Mouse (Mus musculus) T-cell, adult 66 days (primary cell): ENCODE results near the gene Gm20765. TPM values are rescaled to one million over a fixed set of nuclear protein-coding genes. Genes with fewer than 3 reads are reported as not detected.

Experiments used
- total RNA-seq, 2 experiments: library from RNA; stranded (reverse); gene quantifications; 3 replicates in 1 of 2; 4 replicates in 1 of 2; pipeline ENCODE4 v1.2.4; 2023

The Gm20765 gene
- total RNA-seq: not detected

DNA sequence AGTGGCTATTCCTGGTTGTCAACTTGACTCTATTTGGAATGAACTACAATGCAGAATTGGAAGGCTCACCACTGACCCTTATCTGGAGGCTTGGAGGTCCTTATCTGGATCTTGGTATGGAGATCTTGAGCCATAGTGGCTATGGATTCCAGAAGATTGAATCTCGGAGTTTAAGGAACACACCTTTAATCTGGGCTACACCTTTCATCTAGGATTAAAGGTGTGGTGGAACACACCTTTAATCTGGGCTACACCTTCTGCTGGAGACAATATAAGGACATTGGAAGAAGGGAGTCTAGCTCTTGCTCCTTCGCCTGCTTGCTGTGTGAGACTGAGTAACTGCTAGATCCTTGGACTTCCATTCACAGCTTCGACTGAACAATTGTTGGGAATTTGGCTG lies at the start of gene Gm20765:
TSS of gene Gm20765 (plus strand) at position 301 of the 400 bp plus-strand sequence.

DNA sequence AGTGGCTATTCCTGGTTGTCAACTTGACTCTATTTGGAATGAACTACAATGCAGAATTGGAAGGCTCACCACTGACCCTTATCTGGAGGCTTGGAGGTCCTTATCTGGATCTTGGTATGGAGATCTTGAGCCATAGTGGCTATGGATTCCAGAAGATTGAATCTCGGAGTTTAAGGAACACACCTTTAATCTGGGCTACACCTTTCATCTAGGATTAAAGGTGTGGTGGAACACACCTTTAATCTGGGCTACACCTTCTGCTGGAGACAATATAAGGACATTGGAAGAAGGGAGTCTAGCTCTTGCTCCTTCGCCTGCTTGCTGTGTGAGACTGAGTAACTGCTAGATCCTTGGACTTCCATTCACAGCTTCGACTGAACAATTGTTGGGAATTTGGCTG lies 42.6 kb upstream of the Gm20765 start, which contains the start of gene Gm21293:
TSS of gene Gm21293 (plus strand) at position 301 of the 400 bp plus-strand sequence.

DNA sequence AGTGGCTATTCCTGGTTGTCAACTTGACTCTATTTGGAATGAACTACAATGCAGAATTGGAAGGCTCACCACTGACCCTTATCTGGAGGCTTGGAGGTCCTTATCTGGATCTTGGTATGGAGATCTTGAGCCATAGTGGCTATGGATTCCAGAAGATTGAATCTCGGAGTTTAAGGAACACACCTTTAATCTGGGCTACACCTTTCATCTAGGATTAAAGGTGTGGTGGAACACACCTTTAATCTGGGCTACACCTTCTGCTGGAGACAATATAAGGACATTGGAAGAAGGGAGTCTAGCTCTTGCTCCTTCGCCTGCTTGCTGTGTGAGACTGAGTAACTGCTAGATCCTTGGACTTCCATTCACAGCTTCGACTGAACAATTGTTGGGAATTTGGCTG lies 34.1 kb upstream of the Gm20765 start, which contains the start of gene Gm6763:
TSS of gene Gm6763 (plus strand) at position 301 of the 400 bp plus-strand sequence.

DNA sequence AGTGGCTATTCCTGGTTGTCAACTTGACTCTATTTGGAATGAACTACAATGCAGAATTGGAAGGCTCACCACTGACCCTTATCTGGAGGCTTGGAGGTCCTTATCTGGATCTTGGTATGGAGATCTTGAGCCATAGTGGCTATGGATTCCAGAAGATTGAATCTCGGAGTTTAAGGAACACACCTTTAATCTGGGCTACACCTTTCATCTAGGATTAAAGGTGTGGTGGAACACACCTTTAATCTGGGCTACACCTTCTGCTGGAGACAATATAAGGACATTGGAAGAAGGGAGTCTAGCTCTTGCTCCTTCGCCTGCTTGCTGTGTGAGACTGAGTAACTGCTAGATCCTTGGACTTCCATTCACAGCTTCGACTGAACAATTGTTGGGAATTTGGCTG lies 25.6 kb upstream of the Gm20765 start, which contains the start of gene Gm8764:
TSS of gene Gm8764 (plus strand) at position 301 of the 400 bp plus-strand sequence.

DNA sequence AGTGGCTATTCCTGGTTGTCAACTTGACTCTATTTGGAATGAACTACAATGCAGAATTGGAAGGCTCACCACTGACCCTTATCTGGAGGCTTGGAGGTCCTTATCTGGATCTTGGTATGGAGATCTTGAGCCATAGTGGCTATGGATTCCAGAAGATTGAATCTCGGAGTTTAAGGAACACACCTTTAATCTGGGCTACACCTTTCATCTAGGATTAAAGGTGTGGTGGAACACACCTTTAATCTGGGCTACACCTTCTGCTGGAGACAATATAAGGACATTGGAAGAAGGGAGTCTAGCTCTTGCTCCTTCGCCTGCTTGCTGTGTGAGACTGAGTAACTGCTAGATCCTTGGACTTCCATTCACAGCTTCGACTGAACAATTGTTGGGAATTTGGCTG lies 17.1 kb upstream of the Gm20765 start, which contains the start of gene Gm21304:
TSS of gene Gm21304 (plus strand) at position 301 of the 400 bp plus-strand sequence.

DNA sequence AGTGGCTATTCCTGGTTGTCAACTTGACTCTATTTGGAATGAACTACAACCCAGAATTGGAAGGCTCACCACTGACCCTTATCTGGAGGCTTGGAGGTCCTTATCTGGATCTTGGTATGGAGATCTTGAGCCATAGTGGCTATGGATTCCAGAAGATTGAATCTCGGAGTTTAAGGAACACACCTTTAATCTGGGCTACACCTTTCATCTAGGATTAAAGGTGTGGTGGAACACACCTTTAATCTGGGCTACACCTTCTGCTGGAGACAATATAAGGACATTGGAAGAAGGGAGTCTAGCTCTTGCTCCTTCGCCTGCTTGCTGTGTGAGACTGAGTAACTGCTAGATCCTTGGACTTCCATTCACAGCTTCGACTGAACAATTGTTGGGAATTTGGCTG lies 8.6 kb upstream of the Gm20765 start, which contains the start of gene Gm21312:
TSS of gene Gm21312 (plus strand) at position 301 of the 400 bp plus-strand sequence.

DNA sequence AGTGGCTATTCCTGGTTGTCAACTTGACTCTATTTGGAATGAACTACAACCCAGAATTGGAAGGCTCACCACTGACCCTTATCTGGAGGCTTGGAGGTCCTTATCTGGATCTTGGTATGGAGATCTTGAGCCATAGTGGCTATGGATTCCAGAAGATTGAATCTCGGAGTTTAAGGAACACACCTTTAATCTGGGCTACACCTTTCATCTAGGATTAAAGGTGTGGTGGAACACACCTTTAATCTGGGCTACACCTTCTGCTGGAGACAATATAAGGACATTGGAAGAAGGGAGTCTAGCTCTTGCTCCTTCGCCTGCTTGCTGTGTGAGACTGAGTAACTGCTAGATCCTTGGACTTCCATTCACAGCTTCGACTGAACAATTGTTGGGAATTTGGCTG lies 8.4 kb downstream of the Gm20765 start, which contains the start of gene Gm4340:
TSS of gene Gm4340 (plus strand) at position 301 of the 400 bp plus-strand sequence.

Other genes with a start within 250 kb of the Gm20765 start
- not detected for gene Gm21293, start 42.5 kb upstream of the Gm20765 start, total RNA-seq
- gene Gm6763, start 34.0 kb upstream of the Gm20765 start, total RNA-seq: not detected
- gene Gm8764, start 25.5 kb upstream of the Gm20765 start, total RNA-seq: not detected
- gene Gm21304, start 17.0 kb upstream of the Gm20765 start, total RNA-seq: not detected
- gene Gm21312, start 8.5 kb upstream of the Gm20765 start, total RNA-seq: not detected
- gene Gm4340, start 8.5 kb downstream of the Gm20765 start, total RNA-seq: not detected